Mouse (Mus musculus): ENCODE measurements around the gene Arntl2. TPM values are rescaled to one million over a fixed set of nuclear protein-coding genes. Genes with fewer than 3 reads are reported as not detected.

Arntl2 gene
- polyA plus RNA-seq, 1 experiment from 2014 or later, result 0.86 TPM

- Histone ChIP-seq H3K36me3 (ENCODE audit: control insufficient read depth, insufficient read depth, low read length) (no peaks in the 10 kb centered on the region), H3K27me3 (ENCODE audit: control insufficient read depth, insufficient read depth, low read length) (peaks cover 4% of the 10 kb centered on the region; the same call in 1 of the 2 replicates), H3K4me3 (ENCODE audit: low read depth, low read length) (no peak overlapping the region), H3K4me1 (replicated peaks; ENCODE audit: control insufficient read depth, insufficient read depth, low read length) (peaks cover 5% of the 10 kb centered on the region; the same call in 1 of the 2 replicates), H3K9ac (ENCODE audit: low read length) (no peak overlapping the region), H3K27ac (ENCODE audit: low read depth, low read length) (no peak overlapping the region), H3K4me2 (ENCODE audit: low read depth, low read length, severe bottlenecking) (no peak overlapping the region), H3K9me3 (ENCODE audit: control insufficient read depth, low read length) (no peaks in the 10 kb centered on the region)
- DNase-seq (ENCODE audit: low spot score) (peak; percentile 44), ATAC-seq (replicated peaks; ENCODE audit: low FRiP score) (no peak)
- WGBS, result 67% methylated on average over 5 of the region's 5 CpGs
Observed at GRCm38 (mm10) chr6:146797446-146797845, 1.6 kb downstream of the Arntl2 start.

DNA sequence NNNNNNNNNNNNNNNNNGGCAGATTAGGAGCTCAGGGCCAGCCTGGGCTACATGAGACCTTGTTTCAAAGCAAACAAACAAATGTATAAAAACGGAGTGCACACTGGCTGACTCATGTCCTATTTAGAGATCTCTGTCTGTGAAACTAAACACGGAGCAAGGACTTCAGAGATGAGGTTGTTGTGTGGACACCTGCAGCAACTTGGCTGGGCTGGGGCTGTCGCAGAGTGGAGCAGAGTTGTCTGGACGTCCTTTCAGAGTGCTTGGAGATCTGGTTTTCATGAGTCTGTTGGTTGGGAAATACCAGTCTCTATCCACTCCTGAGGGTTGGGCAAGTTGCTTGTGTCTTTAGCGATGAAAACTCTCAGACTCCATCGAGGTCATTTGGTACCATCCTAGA is 14.1 kb downstream of the Arntl2 start:
- ATAC-seq (replicated peaks; ENCODE audit: low FRiP score) (no peak), DNase-seq (ENCODE audit: low spot score) (peak; percentile 39)
- Histone ChIP-seq H3K9me3 (ENCODE audit: control insufficient read depth, low read length) (no peaks in the 10 kb centered on the region), H3K4me3 (ENCODE audit: low read depth, low read length) (no peak overlapping the region), H3K9ac (ENCODE audit: low read length) (no peak overlapping the region), H3K36me3 (ENCODE audit: control insufficient read depth, insufficient read depth, low read length) (no peaks in the 10 kb centered on the region), H3K4me1 (replicated peaks; ENCODE audit: control insufficient read depth, insufficient read depth, low read length) (no peaks in the 10 kb centered on the region), H3K4me2 (ENCODE audit: low read depth, low read length, severe bottlenecking) (no peak overlapping the region), H3K27ac (ENCODE audit: low read depth, low read length) (no peak overlapping the region), H3K27me3 (ENCODE audit: control insufficient read depth, insufficient read depth, low read length) (no peaks in the 10 kb centered on the region)
- 90% methylated on average over 6 of the region's 6 CpGs for WGBS

DNA sequence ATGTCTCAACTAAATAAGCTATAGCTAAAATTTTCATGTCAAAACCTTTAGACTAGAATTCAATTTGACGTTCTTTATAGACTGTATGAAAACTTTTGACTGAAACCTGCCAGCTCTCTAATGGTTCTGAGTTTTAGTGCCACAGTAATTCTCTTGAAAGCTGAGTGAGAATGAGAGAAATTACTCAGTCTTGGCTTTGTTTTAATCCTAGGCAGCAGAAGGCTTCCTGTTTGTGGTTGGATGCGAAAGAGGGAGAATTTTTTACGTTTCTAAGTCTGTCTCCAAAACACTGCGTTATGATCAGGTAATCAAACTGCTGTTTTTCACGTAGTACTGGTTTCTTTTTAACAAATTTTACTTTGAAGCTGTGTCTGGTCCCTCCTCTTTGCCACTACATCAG is 17.2 kb downstream of the Arntl2 start:
- Histone ChIP-seq H3K4me2 (ENCODE audit: low read depth, low read length, severe bottlenecking) (no peak overlapping the region), H3K27me3 (ENCODE audit: control insufficient read depth, insufficient read depth, low read length) (no peaks in the 10 kb centered on the region), H3K9ac (ENCODE audit: low read length) (no peak overlapping the region), H3K4me3 (ENCODE audit: low read depth, low read length) (no peak overlapping the region), H3K27ac (ENCODE audit: low read depth, low read length) (no peak overlapping the region), H3K4me1 (replicated peaks; ENCODE audit: control insufficient read depth, insufficient read depth, low read length) (no peaks in the 10 kb centered on the region), H3K36me3 (ENCODE audit: control insufficient read depth, insufficient read depth, low read length) (no peaks in the 10 kb centered on the region), H3K9me3 (ENCODE audit: control insufficient read depth, low read length) (no peaks in the 10 kb centered on the region)
- WGBS, result 94% methylated on average over 5 of the region's 5 CpGs
- ATAC-seq (replicated peaks; ENCODE audit: low FRiP score) (no peak), DNase-seq (ENCODE audit: low spot score) (no peak)

- Histone ChIP-seq H3K9ac (ENCODE audit: low read length) (no peak overlapping the region), H3K27ac (ENCODE audit: low read depth, low read length) (no peak overlapping the region), H3K9me3 (ENCODE audit: control insufficient read depth, low read length) (no peaks in the 10 kb centered on the region), H3K4me1 (replicated peaks; ENCODE audit: control insufficient read depth, insufficient read depth, low read length) (no peaks in the 10 kb centered on the region), H3K4me3 (ENCODE audit: low read depth, low read length) (no peak overlapping the region), H3K4me2 (ENCODE audit: low read depth, low read length, severe bottlenecking) (no peak overlapping the region), H3K27me3 (ENCODE audit: control insufficient read depth, insufficient read depth, low read length) (no peaks in the 10 kb centered on the region), H3K36me3 (ENCODE audit: control insufficient read depth, insufficient read depth, low read length) (no peaks in the 10 kb centered on the region)
- no peak for ATAC-seq (replicated peaks; ENCODE audit: low FRiP score)
- DNase-seq (ENCODE audit: low spot score), result no peak
- 88% methylated on average over 29 of the region's 29 CpGs for WGBS
Observed at GRCm38 (mm10) chr6:146820177-146820965, 24.5 kb downstream of the Arntl2 start.

- Histone ChIP-seq H3K9ac (ENCODE audit: low read length) (no peak overlapping the region), H3K36me3 (ENCODE audit: control insufficient read depth, insufficient read depth, low read length) (no peaks in the 10 kb centered on the region), H3K4me2 (ENCODE audit: low read depth, low read length, severe bottlenecking) (no peak overlapping the region), H3K27ac (ENCODE audit: low read depth, low read length) (no peak overlapping the region), H3K4me3 (ENCODE audit: low read depth, low read length) (no peak overlapping the region), H3K9me3 (ENCODE audit: control insufficient read depth, low read length) (no peaks in the 10 kb centered on the region), H3K4me1 (replicated peaks; ENCODE audit: control insufficient read depth, insufficient read depth, low read length) (no peaks in the 10 kb centered on the region), H3K27me3 (ENCODE audit: control insufficient read depth, insufficient read depth, low read length) (no peaks in the 10 kb centered on the region)
- 89% methylated on average over 13 of the region's 13 CpGs for WGBS
- no peak for ATAC-seq (replicated peaks; ENCODE audit: low FRiP score)
- DNase-seq (ENCODE audit: low spot score), result no peak
Observed at GRCm38 (mm10) chr6:146821958-146822357, 26.1 kb downstream of the Arntl2 start.

- DNase-seq (ENCODE audit: low spot score) (peak; percentile 81), ATAC-seq (replicated peaks; ENCODE audit: low FRiP score) (peak; percentile 76)
- H3K4me3 ChIP-seq (ENCODE audit: low read depth, low read length), result no peak overlapping the region
- H3K27ac ChIP-seq (ENCODE audit: low read depth, low read length), result no peak overlapping the region
- H3K9ac ChIP-seq (ENCODE audit: low read length), result no peak overlapping the region
- no peaks in the 10 kb centered on the region for H3K27me3 ChIP-seq (ENCODE audit: control insufficient read depth, insufficient read depth, low read length)
- 40% methylated on average over 16 of the region's 16 CpGs for WGBS
- no peak overlapping the region for H3K4me2 ChIP-seq (ENCODE audit: low read depth, low read length, severe bottlenecking)
- no peaks in the 10 kb centered on the region for H3K36me3 ChIP-seq (ENCODE audit: control insufficient read depth, insufficient read depth, low read length)
- H3K9me3 ChIP-seq (ENCODE audit: control insufficient read depth, low read length), result no peaks in the 10 kb centered on the region
- H3K4me1 ChIP-seq (replicated peaks; ENCODE audit: control insufficient read depth, insufficient read depth, low read length), result no peaks in the 10 kb centered on the region
Observed at GRCm38 (mm10) chr6:146824727-146825486, 29.1 kb downstream of the Arntl2 start.

DNA sequence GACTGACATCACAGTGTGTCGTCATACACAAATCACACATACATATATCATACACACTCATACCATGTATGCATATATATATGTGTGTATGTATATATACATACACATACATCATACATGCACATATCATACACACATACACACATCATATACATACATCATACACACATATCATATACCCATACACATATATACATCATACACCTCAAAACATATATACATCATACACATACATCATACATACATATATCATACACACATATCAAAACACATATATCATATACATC is 29.6 kb downstream of the Arntl2 start:
- DNase-seq (ENCODE audit: low spot score) (no peak), ATAC-seq (replicated peaks; ENCODE audit: low FRiP score) (peak; percentile 31; the same call in 1 of the 2 replicates)
- no peak overlapping the region for H3K27ac ChIP-seq (ENCODE audit: low read depth, low read length)
- H3K36me3 ChIP-seq (ENCODE audit: control insufficient read depth, insufficient read depth, low read length), result no peaks in the 10 kb centered on the region
- H3K4me1 ChIP-seq (replicated peaks; ENCODE audit: control insufficient read depth, insufficient read depth, low read length), result no peaks in the 10 kb centered on the region
- H3K27me3 ChIP-seq (ENCODE audit: control insufficient read depth, insufficient read depth, low read length), result no peaks in the 10 kb centered on the region
- H3K9ac ChIP-seq (ENCODE audit: low read length), result no peak overlapping the region
- no peaks in the 10 kb centered on the region for H3K9me3 ChIP-seq (ENCODE audit: control insufficient read depth, low read length)
- H3K4me2 ChIP-seq (ENCODE audit: low read depth, low read length, severe bottlenecking), result no peak overlapping the region
- no peak overlapping the region for H3K4me3 ChIP-seq (ENCODE audit: low read depth, low read length)
- WGBS, result 70% methylated on average over 1 of the region's 1 CpGs

DNA sequence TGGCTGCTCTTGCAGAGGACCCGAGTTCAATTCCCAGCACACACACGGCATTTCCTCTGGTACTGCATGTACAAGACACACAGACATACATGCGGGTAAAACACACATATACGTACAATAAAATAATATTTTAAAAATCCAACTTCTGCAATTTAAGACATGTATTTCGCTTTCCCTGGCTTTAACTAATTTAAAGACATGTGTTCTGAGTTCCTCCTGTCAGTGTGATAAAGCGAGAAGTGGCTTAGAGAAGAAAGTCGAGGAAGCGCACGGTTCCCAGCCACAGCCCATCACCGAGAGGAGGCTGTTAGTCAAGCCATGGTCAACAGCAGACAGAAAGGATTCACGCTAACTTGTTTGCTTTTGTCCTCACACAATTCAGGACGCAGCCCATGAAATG is 35.5 kb downstream of the Arntl2 start:
- no peak for ATAC-seq (replicated peaks; ENCODE audit: low FRiP score)
- Histone ChIP-seq H3K9ac (ENCODE audit: low read length) (no peak overlapping the region), H3K4me3 (ENCODE audit: low read depth, low read length) (no peak overlapping the region), H3K9me3 (ENCODE audit: control insufficient read depth, low read length) (no peaks in the 10 kb centered on the region), H3K4me1 (replicated peaks; ENCODE audit: control insufficient read depth, insufficient read depth, low read length) (no peaks in the 10 kb centered on the region), H3K4me2 (ENCODE audit: low read depth, low read length, severe bottlenecking) (no peak overlapping the region), H3K27me3 (ENCODE audit: control insufficient read depth, insufficient read depth, low read length) (no peaks in the 10 kb centered on the region), H3K36me3 (ENCODE audit: control insufficient read depth, insufficient read depth, low read length) (no peaks in the 10 kb centered on the region), H3K27ac (ENCODE audit: low read depth, low read length) (no peak overlapping the region)
- WGBS, result 90% methylated on average over 12 of the region's 12 CpGs
- no peak for DNase-seq (ENCODE audit: low spot score)
